8 mouse cellular contexts compared by ENCODE assay signal in the genomic region with DNA sequence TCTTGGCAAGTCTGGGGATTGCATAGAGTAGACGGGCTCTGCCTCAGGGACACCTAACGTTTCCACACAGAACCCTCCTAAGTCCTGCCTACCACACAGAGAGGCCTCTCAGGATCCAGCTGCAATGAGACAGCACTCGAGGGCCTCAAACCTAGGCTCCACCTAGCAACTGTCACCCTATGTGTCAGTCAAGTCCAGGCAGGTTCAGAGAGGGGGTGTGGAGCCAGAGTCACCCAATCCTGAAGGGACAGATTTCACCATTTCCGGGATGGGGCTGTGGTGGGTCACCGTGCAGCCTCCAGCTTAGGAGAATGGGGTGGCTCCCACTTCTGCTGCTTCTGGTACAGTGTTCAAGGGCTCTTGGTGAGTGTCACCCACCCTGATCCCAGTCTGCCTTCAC. TPM values are rescaled to one million over a fixed set of nuclear protein-coding genes. Genes with fewer than 3 reads are reported as not detected.
A peak's percentile ranks its signal among the peaks of the same experiment; 100 is the strongest.
DNase-seq lines count a peak whose midpoint lies in the region; ATAC-seq and TF ChIP-seq lines count a peak whose summit lies in the region.

Gene Mst1, plus strand, starts transcription at position 269 of the 400 bp plus-strand sequence.

- peaks cover 23% of the 10 kb centered on the region for H3K27me3 ChIP-seq in heart, embryonic 16.5 days (ENCODE audit: control insufficient read depth, insufficient read depth, low read length)
- peaks cover 43% of the 10 kb centered on the region for H3K27me3 ChIP-seq in hindbrain, embryonic 12.5 days
- H3K27me3 ChIP-seq in midbrain, embryonic 13.5 days: peaks cover 43% of the 10 kb centered on the region

- H3K4me2 ChIP-seq in heart, embryonic 16.5 days (ENCODE audit: low read depth, low read length): peak within 1 kb of the TSS; percentile 92
- H3K4me2 ChIP-seq in hindbrain, embryonic 12.5 days (replicated peaks): peak within 1 kb of the TSS; percentile 87
- peak within 1 kb of the TSS; percentile 95 for H3K4me2 ChIP-seq in midbrain, embryonic 13.5 days (replicated peaks)

- ATAC-seq in heart, embryonic 16.5 days (replicated peaks; ENCODE audit: extremely low read depth, insufficient read depth, low FRiP score): no peak
- no peak for ATAC-seq in hindbrain, embryonic 12.5 days (ENCODE audit: low FRiP score)
- ATAC-seq in midbrain, embryonic 13.5 days: no peak
- ATAC-seq in monocyte, adult 5-6 weeks (replicated peaks; ENCODE audit: insufficient number of reproducible peaks, low FRiP score, low TSS enrichment, poor library complexity, severe bottlenecking): no peak

- H3K4me3 ChIP-seq in heart, embryonic 16.5 days (ENCODE audit: low read length): peak within 1 kb of the TSS; percentile 86
- peak within 1 kb of the TSS; percentile 86 for H3K4me3 ChIP-seq in bone marrow, adult 2 months (replicated peaks; ENCODE audit: control insufficient read depth, low read depth, low read length)
- H3K4me3 ChIP-seq in hindbrain, embryonic 12.5 days: peak within 1 kb of the TSS; percentile 59
- H3K4me3 ChIP-seq in midbrain, embryonic 13.5 days (replicated peaks): peak within 1 kb of the TSS; percentile 91

- DNase-seq in heart, postnatal 4 days: no peak
- DNase-seq in left cerebral cortex, postnatal 36 days (ENCODE audit: low spot score in 2 of 2): no peak
- DNase-seq in right cerebral cortex, adult 2 months (ENCODE audit: low spot score in 2 of 2): no peak

- TF ChIP-seq POLR2A in bone marrow, adult 2 months (IDR thresholded peaks at IDR 0.05; ENCODE audit: borderline replicate concordance, control insufficient read depth, low read depth, low read length): 0 out of 2 replicates have a peak, but pooled peaks have one; percentile 34

- peaks cover 7% of the 10 kb centered on the region for H3K36me3 ChIP-seq in heart, embryonic 16.5 days (ENCODE audit: control insufficient read depth, insufficient read depth)
- H3K36me3 ChIP-seq in hindbrain, embryonic 12.5 days: peaks cover 15% of the 10 kb centered on the region
- H3K36me3 ChIP-seq in midbrain, embryonic 13.5 days: peaks cover 16% of the 10 kb centered on the region

- peaks cover 14% of the 10 kb centered on the region for H3K4me1 ChIP-seq in heart, embryonic 16.5 days (ENCODE audit: control insufficient read depth, insufficient read depth, low read length)
- peaks cover 13% of the 10 kb centered on the region for H3K4me1 ChIP-seq in bone marrow, adult 2 months (ENCODE audit: control insufficient read depth, insufficient read depth, low read length)
- peaks cover 18% of the 10 kb centered on the region for H3K4me1 ChIP-seq in hindbrain, embryonic 12.5 days
- H3K4me1 ChIP-seq in midbrain, embryonic 13.5 days (replicated peaks): peaks cover 25% of the 10 kb centered on the region

- H3K27ac ChIP-seq in heart, embryonic 16.5 days (ENCODE audit: low read length): no peak within 1 kb of the TSS
- peak within 1 kb of the TSS; percentile 93 for H3K27ac ChIP-seq in bone marrow, adult 2 months (ENCODE audit: control insufficient read depth, insufficient read depth, low read depth, low read length, poor library complexity)
- H3K27ac ChIP-seq in hindbrain, embryonic 12.5 days: no peak within 1 kb of the TSS
- no peak within 1 kb of the TSS; the same call in 1 of the 2 replicates for H3K27ac ChIP-seq in midbrain, embryonic 13.5 days

- WGBS in heart, embryonic 16.5 days: 64% methylated on average over 5 of the region's 5 CpGs
- WGBS in bone marrow, adult 2 months: 48% methylated on average over 5 of the region's 5 CpGs
- WGBS in hindbrain, embryonic 12.5 days: 79% methylated on average over 5 of the region's 5 CpGs
- WGBS in midbrain, embryonic 13.5 days: 76% methylated on average over 5 of the region's 5 CpGs

- H3K9ac ChIP-seq in heart, embryonic 16.5 days (ENCODE audit: low read length): peak within 1 kb of the TSS; percentile 98
- peak within 1 kb of the TSS; percentile 87 for H3K9ac ChIP-seq in hindbrain, embryonic 12.5 days
- H3K9ac ChIP-seq in midbrain, embryonic 13.5 days (replicated peaks): peak within 1 kb of the TSS; percentile 99

- no peaks in the 10 kb centered on the region for H3K9me3 ChIP-seq in heart, embryonic 16.5 days (replicated peaks; ENCODE audit: control insufficient read depth, low read length)
- no peaks in the 10 kb centered on the region for H3K9me3 ChIP-seq in hindbrain, embryonic 12.5 days (replicated peaks)
- no peaks in the 10 kb centered on the region for H3K9me3 ChIP-seq in midbrain, embryonic 13.5 days

- intact Hi-C loops in left cerebral cortex, postnatal 36 days (cut with DNase I): no loop called here

- TF ChIP-seq CTCF in bone marrow, adult 2 months (IDR thresholded peaks at IDR 0.05; ENCODE audit: control insufficient read depth, insufficient read depth, low read length): no peak

RNA-seq across cellular contexts. Expression of gene Mst1, which starts in this region (rescaled TPM):
- 0.44 and 0.53 TPM in 2 replicates for polyA plus RNA-seq in heart, embryonic 16.5 days (2015; fragmentation: Nextera tagmentation; extraction: Ambion mirVana)
- total RNA-seq in heart, postnatal 4 days (2021): not detected
- 2.0 and 10.1 TPM in 2 replicates for polyA plus RNA-seq in bone marrow, adult 2 months (2011; ENCODE audit: insufficient read depth, insufficient read length, low replicate concordance, missing spikeins)
- polyA plus RNA-seq in hindbrain, embryonic 12.5 days (2016; fragmentation: Nextera tagmentation; extraction: Ambion mirVana): 0.31 and 0.72 TPM in 2 replicates
- 0.11 and 0.23 TPM in 2 replicates for polyA plus RNA-seq in midbrain, embryonic 13.5 days (2015; fragmentation: Nextera tagmentation; extraction: Ambion mirVana)
- not detected for total RNA-seq in left cerebral cortex, postnatal 36 days (2021)
- total RNA-seq in monocyte, adult 5-6 weeks (2017): not detected in 3 replicates
